Mouse (Mus musculus): ENCODE results near the gene Ngly1. TPM values are rescaled to one million over a fixed set of nuclear protein-coding genes. Genes with fewer than 3 reads are reported as not detected.

The Ngly1 gene
- polyA plus RNA-seq (2015; fragmentation: Nextera tagmentation; extraction: Ambion mirVana), result 44.4 and 46.1 TPM in 2 replicates

DNA sequence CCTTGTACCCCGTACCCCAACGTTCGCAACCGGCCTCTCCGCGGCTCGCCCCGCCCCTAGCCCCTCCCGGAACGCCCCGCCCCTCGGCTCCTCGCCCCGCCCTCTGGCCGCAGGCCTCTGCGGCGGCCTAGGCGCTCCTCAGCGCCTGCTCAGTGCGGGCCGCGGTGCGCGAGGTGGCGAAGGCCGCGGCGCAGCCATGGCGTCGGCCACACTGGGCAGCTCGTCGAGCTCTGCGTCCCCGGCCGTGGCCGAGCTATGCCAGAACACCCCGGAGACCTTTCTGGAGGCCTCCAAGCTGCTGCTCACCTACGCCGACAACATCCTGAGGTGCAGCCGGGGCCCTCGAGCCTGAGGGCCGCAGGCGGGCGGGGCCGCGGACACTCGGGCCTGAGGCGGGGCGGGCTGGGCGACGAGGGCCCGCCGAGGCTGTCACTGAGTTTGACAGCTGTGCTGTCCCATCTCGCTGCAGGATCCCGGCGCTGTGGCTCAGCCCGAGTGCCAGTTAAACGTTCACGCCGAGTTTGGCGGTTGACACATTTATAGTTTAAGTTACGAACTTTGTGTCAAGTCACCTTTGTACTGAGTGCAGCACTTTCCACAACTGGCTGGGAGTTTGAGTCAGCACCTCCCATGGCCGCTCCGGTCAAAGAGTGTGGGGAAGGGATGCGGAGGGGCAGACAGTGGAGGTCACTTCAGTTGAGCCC lies at the start of gene Ngly1, which contains the start of gene Oxsm:
Gene Ngly1 (plus strand): TSS at position 110 of the 704 bp plus-strand sequence.
Gene Oxsm (minus strand): TSS at position 638 of the 704 bp plus-strand sequence.
- DNase-seq (ENCODE audit: low spot score) (peak; percentile 89), ATAC-seq (replicated peaks; ENCODE audit: low FRiP score, low read depth) (peak; percentile 99)
- H3K4me1 ChIP-seq (replicated peaks; ENCODE audit: insufficient read depth, low read length), result no peaks in the 10 kb centered on the region
- H3K9me3 ChIP-seq (replicated peaks; ENCODE audit: low read length), result no peaks in the 10 kb centered on the region
- no peaks in the 10 kb centered on the region for H3K27me3 ChIP-seq (ENCODE audit: insufficient read depth, low read length)
- H3K36me3 ChIP-seq (ENCODE audit: insufficient read depth, low read length), result no peaks in the 10 kb centered on the region
- H3K27ac ChIP-seq, result peak within 1 kb of the TSS; percentile 95
- WGBS, result under 1% methylated on average over 63 of the region's 65 CpGs
- peak within 1 kb of the TSS; percentile 77 for H3K4me3 ChIP-seq (replicated peaks; ENCODE audit: low read depth, low read length)
- TF ChIP-seq CTCF (IDR thresholded peaks at IDR 0.05; ENCODE audit: low read depth), result no peak
- peak within 1 kb of the TSS; percentile 82 for H3K4me2 ChIP-seq (ENCODE audit: low read length)
- H3K9ac ChIP-seq (ENCODE audit: low read depth, low read length), result peak within 1 kb of the TSS; percentile 97

DNA sequence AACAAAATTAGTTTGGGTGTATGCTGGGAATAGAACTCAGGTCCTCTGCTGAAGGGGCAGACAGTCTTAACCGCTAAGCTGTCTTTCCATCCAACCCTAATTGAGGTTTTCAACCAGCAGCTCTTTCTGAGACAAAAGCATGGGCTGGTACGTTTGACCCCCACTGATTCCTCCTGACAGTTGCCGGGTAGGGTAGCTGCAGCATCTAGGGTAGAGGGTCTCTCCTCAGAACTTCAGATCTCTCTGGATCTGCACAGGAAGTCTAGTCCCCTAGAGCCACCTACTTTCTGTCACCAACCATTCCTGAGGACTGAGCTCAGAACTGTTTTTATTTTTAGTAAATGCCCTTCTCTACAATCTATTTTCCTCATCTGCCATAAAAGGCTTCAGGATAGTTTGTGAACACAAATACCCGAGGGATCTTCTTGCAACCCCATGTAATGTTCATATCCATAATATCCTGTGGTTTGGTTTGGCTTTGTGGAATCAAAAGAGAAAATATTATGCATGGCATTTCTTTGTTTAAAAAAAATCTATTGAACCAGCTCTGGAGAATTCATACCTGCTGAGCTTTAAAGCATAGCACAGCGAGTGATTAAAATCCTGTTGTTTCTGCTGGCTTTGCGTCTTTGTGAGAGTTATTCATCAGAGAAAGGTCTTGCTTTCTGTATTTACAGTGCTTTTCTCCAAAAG lies 48.7 kb upstream of the Ngly1 start:
- Histone ChIP-seq H3K4me2 (ENCODE audit: low read length) (0 out of 2 replicates have a peak overlapping the region, but pooled peaks have one; percentile 16), H3K27me3 (ENCODE audit: insufficient read depth, low read length) (no peaks in the 10 kb centered on the region), H3K27ac (no peak overlapping the region), H3K4me3 (replicated peaks; ENCODE audit: low read depth, low read length) (no peak overlapping the region), H3K9ac (ENCODE audit: low read depth, low read length) (no peak overlapping the region), H3K4me1 (replicated peaks; ENCODE audit: insufficient read depth, low read length) (no peaks in the 10 kb centered on the region), H3K36me3 (ENCODE audit: insufficient read depth, low read length) (no peaks in the 10 kb centered on the region), H3K9me3 (replicated peaks; ENCODE audit: low read length) (no peaks in the 10 kb centered on the region)
- DNase-seq (ENCODE audit: low spot score) (no peak), ATAC-seq (replicated peaks; ENCODE audit: low FRiP score, low read depth) (no peak)
- no peak for TF ChIP-seq CTCF (IDR thresholded peaks at IDR 0.05; ENCODE audit: low read depth)
- WGBS, result 46% methylated on average over 6 of the region's 6 CpGs

DNA sequence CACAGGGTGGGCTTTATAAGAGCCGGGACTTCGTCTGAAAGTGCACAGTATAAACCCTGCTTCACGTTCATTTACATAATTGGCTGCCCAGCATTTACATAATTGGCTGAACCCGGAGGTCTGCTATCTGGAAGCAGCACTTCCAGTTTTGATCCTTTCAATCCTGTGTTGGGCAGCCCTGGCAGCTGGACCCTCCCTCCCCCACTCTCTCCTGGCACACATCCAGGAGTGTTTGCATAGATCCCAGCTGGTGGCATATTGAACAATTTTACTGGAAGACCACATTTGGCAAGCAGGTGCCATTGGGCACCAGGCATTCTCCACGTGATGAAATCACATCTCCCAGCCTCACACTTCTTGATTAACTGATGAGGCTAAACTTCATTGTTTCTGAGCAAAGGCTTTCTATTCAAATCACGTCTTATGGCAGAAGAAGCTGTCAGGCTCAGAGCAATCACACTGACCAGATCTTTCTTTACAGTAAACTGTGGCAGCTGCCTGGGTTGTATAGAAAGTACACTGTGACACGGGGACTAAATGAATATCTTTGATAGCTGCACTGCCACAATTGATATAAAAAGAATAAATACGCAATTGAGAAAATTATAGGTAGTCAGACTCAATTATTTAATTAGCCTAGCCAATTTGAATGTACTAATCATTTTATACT lies 48.0 kb upstream of the Ngly1 start:
- TF ChIP-seq CTCF (IDR thresholded peaks at IDR 0.05; ENCODE audit: low read depth), result no peak
- Histone ChIP-seq H3K4me1 (replicated peaks; ENCODE audit: insufficient read depth, low read length) (no peaks in the 10 kb centered on the region), H3K4me3 (replicated peaks; ENCODE audit: low read depth, low read length) (no peak overlapping the region), H3K27me3 (ENCODE audit: insufficient read depth, low read length) (no peaks in the 10 kb centered on the region), H3K4me2 (ENCODE audit: low read length) (peak overlapping the region; percentile 16; the same call in 1 of the 2 replicates), H3K27ac (no peak overlapping the region), H3K9ac (ENCODE audit: low read depth, low read length) (no peak overlapping the region), H3K9me3 (replicated peaks; ENCODE audit: low read length) (no peaks in the 10 kb centered on the region), H3K36me3 (ENCODE audit: insufficient read depth, low read length) (no peaks in the 10 kb centered on the region)
- WGBS, result 36% methylated on average over 8 of the region's 8 CpGs
- DNase-seq (ENCODE audit: low spot score) (peak; percentile 12), ATAC-seq (replicated peaks; ENCODE audit: low FRiP score, low read depth) (peak; percentile 71; the same call in 1 of the 2 replicates)

DNA sequence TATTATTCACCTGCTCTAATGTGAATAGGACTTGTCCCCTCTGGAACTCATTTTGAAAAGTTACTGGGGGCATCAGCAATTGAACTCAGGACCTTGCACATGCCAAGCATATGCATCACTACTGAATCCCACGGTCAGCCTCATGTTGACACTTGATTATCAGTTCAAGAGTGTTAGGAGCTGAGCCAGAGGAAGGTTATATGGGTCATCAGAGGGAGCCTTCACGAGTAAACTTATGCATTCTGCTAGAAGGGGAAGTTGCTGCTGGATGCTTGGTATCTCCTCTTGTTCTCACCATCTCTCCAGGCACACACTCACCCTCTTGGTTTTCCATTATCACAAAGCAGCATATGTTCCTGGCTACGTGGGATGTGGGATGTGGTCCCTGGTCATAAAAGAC lies 47.4 kb upstream of the Ngly1 start:
- H3K36me3 ChIP-seq (ENCODE audit: insufficient read depth, low read length), result no peaks in the 10 kb centered on the region
- DNase-seq (ENCODE audit: low spot score) (no peak), ATAC-seq (replicated peaks; ENCODE audit: low FRiP score, low read depth) (no peak)
- H3K27ac ChIP-seq, result no peak overlapping the region
- no peak overlapping the region for H3K4me3 ChIP-seq (replicated peaks; ENCODE audit: low read depth, low read length)
- H3K27me3 ChIP-seq (ENCODE audit: insufficient read depth, low read length), result no peaks in the 10 kb centered on the region
- H3K4me2 ChIP-seq (ENCODE audit: low read length), result no peak overlapping the region
- WGBS, result 51% methylated on average over 3 of the region's 3 CpGs
- no peak for TF ChIP-seq CTCF (IDR thresholded peaks at IDR 0.05; ENCODE audit: low read depth)
- no peak overlapping the region for H3K9ac ChIP-seq (ENCODE audit: low read depth, low read length)
- H3K4me1 ChIP-seq (replicated peaks; ENCODE audit: insufficient read depth, low read length), result no peaks in the 10 kb centered on the region
- no peaks in the 10 kb centered on the region for H3K9me3 ChIP-seq (replicated peaks; ENCODE audit: low read length)

DNA sequence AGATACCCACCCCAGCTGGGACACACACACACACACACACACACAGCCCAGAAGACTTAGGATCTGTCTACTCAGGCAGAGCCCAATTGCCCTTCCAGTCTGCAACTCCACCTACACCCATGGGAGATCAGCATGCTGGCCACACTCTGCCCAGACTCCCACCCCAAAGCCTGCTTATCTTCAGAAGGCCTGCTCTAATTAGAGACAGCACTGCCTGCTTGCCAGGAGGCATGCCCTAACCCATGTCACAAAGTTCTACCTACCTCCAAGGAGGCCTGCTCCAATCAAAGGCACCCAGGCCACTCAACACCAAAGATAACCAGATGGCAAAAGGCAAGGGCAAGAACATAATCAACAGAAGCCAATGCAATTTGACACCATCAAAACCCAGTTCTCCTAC lies 41.4 kb upstream of the Ngly1 start:
- Histone ChIP-seq H3K27me3 (ENCODE audit: insufficient read depth, low read length) (no peaks in the 10 kb centered on the region), H3K36me3 (ENCODE audit: insufficient read depth, low read length) (no peaks in the 10 kb centered on the region), H3K4me1 (replicated peaks; ENCODE audit: insufficient read depth, low read length) (no peaks in the 10 kb centered on the region), H3K4me2 (ENCODE audit: low read length) (no peak overlapping the region), H3K9me3 (replicated peaks; ENCODE audit: low read length) (no peaks in the 10 kb centered on the region), H3K4me3 (replicated peaks; ENCODE audit: low read depth, low read length) (no peak overlapping the region), H3K9ac (ENCODE audit: low read depth, low read length) (no peak overlapping the region), H3K27ac (no peak overlapping the region)
- ATAC-seq (replicated peaks; ENCODE audit: low FRiP score, low read depth) (no peak), DNase-seq (ENCODE audit: low spot score) (no peak)
- TF ChIP-seq CTCF (IDR thresholded peaks at IDR 0.05; ENCODE audit: low read depth), result no peak

DNA sequence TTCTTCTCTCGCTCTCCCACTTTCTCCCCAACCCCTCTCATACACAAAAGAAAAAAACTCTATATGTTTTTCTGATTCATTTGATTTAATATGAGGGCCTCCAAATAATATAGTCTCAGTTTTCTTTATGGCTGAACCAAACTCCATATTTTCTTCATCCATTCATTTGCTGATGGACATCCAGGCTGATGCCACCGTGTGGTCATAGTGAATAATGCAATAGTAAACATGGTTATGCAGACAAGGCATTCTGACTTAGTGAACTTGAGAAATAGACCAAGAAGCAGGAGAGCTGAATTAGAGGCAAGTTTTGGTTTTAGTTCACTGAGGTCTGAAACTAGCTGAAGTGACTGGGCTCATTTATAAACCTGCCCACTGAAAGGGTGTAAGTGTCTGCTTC lies 30.1 kb upstream of the Ngly1 start:
- Histone ChIP-seq H3K4me1 (replicated peaks; ENCODE audit: insufficient read depth, low read length) (no peaks in the 10 kb centered on the region), H3K27me3 (ENCODE audit: insufficient read depth, low read length) (no peaks in the 10 kb centered on the region), H3K9ac (ENCODE audit: low read depth, low read length) (no peak overlapping the region), H3K4me2 (ENCODE audit: low read length) (no peak overlapping the region), H3K9me3 (replicated peaks; ENCODE audit: low read length) (no peaks in the 10 kb centered on the region), H3K4me3 (replicated peaks; ENCODE audit: low read depth, low read length) (no peak overlapping the region), H3K36me3 (ENCODE audit: insufficient read depth, low read length) (no peaks in the 10 kb centered on the region), H3K27ac (no peak overlapping the region)
- ATAC-seq (replicated peaks; ENCODE audit: low FRiP score, low read depth) (no peak), DNase-seq (ENCODE audit: low spot score) (peak; percentile 52)
- 56% methylated on average over 2 of the region's 2 CpGs for WGBS
- TF ChIP-seq CTCF (IDR thresholded peaks at IDR 0.05; ENCODE audit: low read depth), result peak; percentile 79
